Mouse (Mus musculus) lung, postnatal 0 days (tissue): ENCODE data around the gene 1600002K03Rik. TPM values are rescaled to one million over a fixed set of nuclear protein-coding genes. Genes with fewer than 3 reads are reported as not detected.

Experiments
- ATAC-seq: fragments of 200-750 bp; cut with Nextera tagmentation; 2 replicates; pipeline ENCODE4 v1.8.0; 2017; ENCODE audit warnings: moderate library complexity
- DNase-seq: peaks from one replicate; pipeline ENCODE4 v3.0.0-alpha.2; 2016; ENCODE audit warnings: low spot score
- H3K27ac ChIP-seq: fragments of 300-500 bp; sonication (generic); 2 replicates; pipeline ENCODE4 v1.5.1; 2014; ENCODE audit warnings: antibody characterized with exemption, mild to moderate bottlenecking, low read length, mixed read lengths
- H3K27me3 ChIP-seq: fragments of 300-500 bp; sonication (generic); replicated peaks from 2 replicates; pipeline ENCODE4 v1.6.1; 2014; ENCODE audit warnings: low read length, mixed read lengths; ENCODE audit not compliant: insufficient read depth
- H3K36me3 ChIP-seq: fragments of 300-500 bp; sonication (generic); 2 replicates; pipeline ENCODE4 v1.6.1; 2014; ENCODE audit warnings: low read length, mixed read lengths; ENCODE audit not compliant: insufficient read depth
- H3K4me1 ChIP-seq: fragments of 300-500 bp; sonication (generic); 2 replicates; pipeline ENCODE4 v1.6.1; 2014; ENCODE audit warnings: antibody characterized with exemption, low read depth, low read length, mixed read lengths; ENCODE audit not compliant: insufficient read depth
- H3K4me2 ChIP-seq: fragments of 300-500 bp; sonication (generic); replicated peaks from 2 replicates; pipeline ENCODE4 v1.6.1; 2014; ENCODE audit warnings: low read depth, mild to moderate bottlenecking, low read length, moderate library complexity, mixed read lengths
- H3K4me3 ChIP-seq: fragments of 300-500 bp; sonication (generic); 2 replicates; pipeline ENCODE4 v1.5.1; 2014; ENCODE audit warnings: low read depth, low read length
- H3K9ac ChIP-seq: fragments of 300-500 bp; sonication (generic); replicated peaks from 2 replicates; pipeline ENCODE4 v1.6.1; 2014; ENCODE audit warnings: low read depth, mild to moderate bottlenecking
- H3K9me3 ChIP-seq: fragments of 300-500 bp; sonication (generic); 2 replicates; pipeline ENCODE4 v1.6.1; 2016; ENCODE audit warnings: low read length, mixed read lengths
- CTCF ChIP-seq: IDR thresholded peaks from 2 replicates; pipeline ENCODE4 v1.5.1; 2016; ENCODE audit warnings: antibody characterized with exemption, mild to moderate bottlenecking
- EP300 ChIP-seq: IDR thresholded peaks from 2 replicates; pipeline ENCODE4 v1.6.1; 2016; ENCODE audit warnings: antibody characterized with exemption, mild to moderate bottlenecking, control low read depth
- WGBS: fragments of 180-500 bp; shearing (Covaris S2); extraction: QIAGEN DNeasy Blood & Tissue Kit; methylation state at CpG from one replicate; pipeline ENCODE4 v1.1.7; 2014; 5-methylcytosine and 5-hydroxymethylcytosine counted together
- polyA plus RNA-seq: library from polyadenylated mRNA; unstranded; fragments of >200 nt; fragmentation: Nextera tagmentation; extraction: Ambion mirVana; gene quantifications from 2 replicates; pipeline ENCODE4 v1.2.1, GENCODE M21; 2015

Gene 1600002K03Rik
- polyA plus RNA-seq, 1 experiment from 2014 or later: 11.7 TPM

DNA sequence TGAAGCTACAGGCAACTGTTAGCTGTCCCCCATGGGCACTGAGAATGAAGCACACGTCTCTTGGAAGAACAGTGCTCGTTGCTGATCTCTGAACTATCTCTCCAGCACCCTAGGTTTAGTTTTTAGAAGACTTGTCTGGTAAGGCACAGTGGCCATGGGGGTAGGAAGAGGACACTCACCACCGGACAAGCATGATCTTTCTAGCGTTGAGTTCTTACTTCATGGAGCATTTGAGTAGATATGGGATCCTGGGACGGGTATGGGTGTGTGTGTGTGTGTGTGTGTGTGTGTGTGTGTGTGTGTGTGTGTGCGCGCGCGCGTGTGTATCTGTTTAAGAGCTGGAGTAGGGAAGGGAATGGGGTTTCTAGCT lies 32.1 kb upstream of the 1600002K03Rik start, which contains the start of gene Cbarp:
Gene Cbarp, minus strand, starts transcription at position 170 of the 370 bp plus-strand sequence.
- peak within 1 kb of the TSS; percentile 87 for H3K4me2 ChIP-seq
- TF ChIP-seq CTCF (no peak), EP300 (no peak)
- peak within 1 kb of the TSS; percentile 23; the same call in 1 of the 2 replicates for H3K9ac ChIP-seq
- WGBS: 76% methylated on average over 10 of the region's 10 CpGs
- H3K27ac ChIP-seq: peak within 1 kb of the TSS; percentile 82
- no peaks in the 10 kb centered on the region for H3K36me3 ChIP-seq
- peaks cover 15% of the 10 kb centered on the region for H3K27me3 ChIP-seq
- peaks cover 16% of the 10 kb centered on the region; the same call in 1 of the 2 replicates for H3K4me1 ChIP-seq
- no peaks in the 10 kb centered on the region for H3K9me3 ChIP-seq
- DNase-seq (no peak), ATAC-seq (no peak)
- H3K4me3 ChIP-seq: peak within 1 kb of the TSS; percentile 26

- under 1% methylated on average over 29 of the region's 29 CpGs for WGBS
- H3K9ac ChIP-seq: peak overlapping the region; percentile 23; the same call in 1 of the 2 replicates
- H3K4me1 ChIP-seq: peaks cover 18% of the 10 kb centered on the region; the same call in 1 of the 2 replicates
- H3K36me3 ChIP-seq: no peaks in the 10 kb centered on the region
- TF ChIP-seq EP300: peak; percentile 58
- TF ChIP-seq CTCF: peak; percentile 80
- no peaks in the 10 kb centered on the region for H3K9me3 ChIP-seq
- DNase-seq (peak; percentile 98), ATAC-seq (peak; percentile 79)
- H3K4me3 ChIP-seq: peak overlapping the region; percentile 26; the same call in 1 of the 2 replicates
- H3K27me3 ChIP-seq: peaks cover 15% of the 10 kb centered on the region
- peak overlapping the region; percentile 87 for H3K4me2 ChIP-seq
- H3K27ac ChIP-seq: peak overlapping the region; percentile 82
Measured at GRCm38 (mm10) chr10:80141243-80141642, 31.5 kb upstream of the 1600002K03Rik start.

DNA sequence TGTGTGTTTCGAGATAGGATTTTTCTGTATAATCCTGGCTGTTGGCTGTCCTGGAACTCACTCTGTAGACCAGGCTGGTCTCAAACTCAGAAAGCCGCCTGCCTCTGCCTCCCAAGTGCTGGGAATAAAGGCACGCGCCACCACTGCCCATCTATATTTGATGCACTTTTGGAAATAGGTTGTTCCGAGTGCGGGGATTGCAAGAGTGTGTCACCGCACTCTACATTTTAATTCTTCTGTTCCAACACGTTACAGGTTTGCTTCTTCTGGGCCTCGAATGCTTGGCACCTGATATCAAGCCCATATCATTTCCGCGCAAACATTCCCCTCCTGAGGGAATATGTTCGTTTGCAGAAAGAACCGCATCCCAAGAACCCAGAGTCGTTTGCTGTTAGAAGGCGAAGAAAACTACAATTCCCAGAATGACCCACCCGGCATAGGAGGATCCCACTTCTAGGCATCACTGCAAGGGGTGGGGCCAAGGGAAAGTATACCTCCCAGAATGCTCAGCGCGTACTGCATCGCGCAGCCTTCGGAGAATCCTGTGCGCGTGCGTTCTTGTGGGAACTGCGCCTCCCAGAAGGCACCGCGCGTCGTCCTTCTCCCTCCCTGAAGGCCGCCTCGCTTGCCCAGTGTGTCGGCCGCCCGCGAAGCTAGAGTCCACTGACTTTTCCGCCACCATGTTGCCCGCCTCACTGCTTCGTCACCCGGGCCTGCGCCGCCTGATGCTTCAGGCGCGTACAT lies 30.8 kb upstream of the 1600002K03Rik start:
- WGBS: under 1% methylated on average over 43 of the region's 43 CpGs
- Histone ChIP-seq H3K4me3 (peak overlapping the region; percentile 66), H3K4me1 (peaks cover 22% of the 10 kb centered on the region; the same call in 1 of the 2 replicates), H3K9me3 (no peaks in the 10 kb centered on the region), H3K4me2 (peak overlapping the region; percentile 87), H3K27me3 (peaks cover 15% of the 10 kb centered on the region), H3K9ac (peak overlapping the region; percentile 70), H3K27ac (peak overlapping the region; percentile 92), H3K36me3 (no peaks in the 10 kb centered on the region)
- ATAC-seq (peak; percentile 87), DNase-seq (peak; percentile 100)
- TF ChIP-seq CTCF (no peak; the same call in 1 of the 2 replicates), EP300 (no peak; the same call in 1 of the 2 replicates)

GRCm38 (mm10) chr10:80142530-80142925 lies 30.2 kb upstream of the 1600002K03Rik start:
- no peaks in the 10 kb centered on the region for H3K9me3 ChIP-seq
- peak overlapping the region; percentile 70 for H3K9ac ChIP-seq
- H3K27me3 ChIP-seq: peaks cover 11% of the 10 kb centered on the region
- under 1% methylated on average over 15 of the region's 15 CpGs for WGBS
- H3K4me3 ChIP-seq: peak overlapping the region; percentile 66
- no peaks in the 10 kb centered on the region for H3K36me3 ChIP-seq
- TF ChIP-seq CTCF: no peak
- no peak for TF ChIP-seq EP300
- H3K27ac ChIP-seq: peak overlapping the region; percentile 92
- no peak for ATAC-seq
- DNase-seq: peak; percentile 56
- peaks cover 22% of the 10 kb centered on the region; the same call in 1 of the 2 replicates for H3K4me1 ChIP-seq
- H3K4me2 ChIP-seq: peak overlapping the region; percentile 87

GRCm38 (mm10) chr10:80143664-80144063 lies 29.1 kb upstream of the 1600002K03Rik start:
- Histone ChIP-seq H3K36me3 (no peaks in the 10 kb centered on the region), H3K4me3 (no peak overlapping the region), H3K9ac (no peak overlapping the region), H3K27me3 (peaks cover 7% of the 10 kb centered on the region; the same call in 1 of the 2 replicates), H3K27ac (no peak overlapping the region), H3K4me1 (peaks cover 18% of the 10 kb centered on the region; the same call in 1 of the 2 replicates), H3K9me3 (no peaks in the 10 kb centered on the region), H3K4me2 (no peak overlapping the region)
- 93% methylated on average over 7 of the region's 7 CpGs for WGBS
- no peak for ATAC-seq
- no peak for TF ChIP-seq CTCF
- no peak for TF ChIP-seq EP300
- DNase-seq: no peak

DNA sequence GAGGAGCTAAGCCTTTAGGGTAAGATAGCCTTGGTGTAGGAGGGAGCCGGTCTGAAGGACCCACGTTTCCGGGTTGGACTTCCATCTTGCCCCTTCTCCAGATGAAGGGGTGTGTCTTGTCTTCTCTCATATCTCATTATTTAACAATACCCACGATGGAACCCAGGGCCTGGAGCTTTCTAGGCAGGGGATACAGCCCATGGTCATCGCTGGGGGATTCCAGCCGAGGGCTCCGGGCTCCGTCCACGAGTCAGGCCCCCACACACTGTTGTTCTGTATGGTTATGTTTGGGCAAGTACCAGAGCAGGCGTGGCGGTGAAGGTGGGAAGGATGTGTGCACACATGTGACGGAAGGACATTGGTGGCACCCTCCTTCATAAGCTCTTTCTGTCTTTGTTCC lies 28.6 kb upstream of the 1600002K03Rik start:
- no peak overlapping the region for H3K4me2 ChIP-seq
- ATAC-seq (no peak), DNase-seq (no peak)
- peaks cover 7% of the 10 kb centered on the region; the same call in 1 of the 2 replicates for H3K27me3 ChIP-seq
- TF ChIP-seq EP300: no peak
- TF ChIP-seq CTCF: no peak
- H3K36me3 ChIP-seq: no peaks in the 10 kb centered on the region
- peaks cover 18% of the 10 kb centered on the region; the same call in 1 of the 2 replicates for H3K4me1 ChIP-seq
- 90% methylated on average over 12 of the region's 12 CpGs for WGBS
- H3K4me3 ChIP-seq: no peak overlapping the region
- no peaks in the 10 kb centered on the region for H3K9me3 ChIP-seq
- no peak overlapping the region for H3K9ac ChIP-seq
- no peak overlapping the region for H3K27ac ChIP-seq
